9 mouse cellular contexts compared by ENCODE assay signal in genomic region chr10:61343950-61344349, GRCm38 (mm10). TPM values are rescaled to one million over a fixed set of nuclear protein-coding genes. Genes with fewer than 3 reads are reported as not detected.
A peak's percentile ranks its signal among the peaks of the same experiment; 100 is the strongest.
DNase-seq lines count a peak whose midpoint lies in the region; ATAC-seq and TF ChIP-seq lines count a peak whose summit lies in the region.
"Had no signal": no experiment of that assay in that cellular context is flagged by ENCODE, and none has a peak within 500 bp of the region (broad histone marks: within the 10 kb centered on the region; RNA-seq: fewer than 3 reads in every experiment).

No protein-coding gene starts in this region.

- TF ChIP-seq EP300 in liver, embryonic 14.5 days (IDR thresholded peaks at IDR 0.05; ENCODE audit: low read depth), result no peak

- no peak overlapping the region for H3K9ac ChIP-seq in kidney, embryonic 16.5 days (replicated peaks; ENCODE audit: low read length)
- H3K9ac ChIP-seq in liver, embryonic 14.5 days (replicated peaks), result no peak overlapping the region

- peaks cover 10% of the 10 kb centered on the region for H3K36me3 ChIP-seq in kidney, embryonic 16.5 days (ENCODE audit: insufficient read depth, low read length)
- H3K36me3 ChIP-seq in liver, embryonic 14.5 days (replicated peaks; ENCODE audit: control insufficient read depth, insufficient read depth, low read depth), result no peaks in the 10 kb centered on the region

- no peaks in the 10 kb centered on the region for H3K27me3 ChIP-seq in kidney, embryonic 16.5 days (ENCODE audit: insufficient read depth, low read length)
- no peaks in the 10 kb centered on the region for H3K27me3 ChIP-seq in liver, embryonic 14.5 days (ENCODE audit: control insufficient read depth, insufficient read depth, low read length)

- TF ChIP-seq CTCF in liver, embryonic 14.5 days (IDR thresholded peaks at IDR 0.05; ENCODE audit: low read depth), result peak; percentile 93

- ATAC-seq in kidney, embryonic 16.5 days (ENCODE audit: low FRiP score, low TSS enrichment), result no peak
- no peak for ATAC-seq in liver, embryonic 14.5 days (ENCODE audit: insufficient read depth)
- no peak for ATAC-seq in erythroid progenitor cell, adult 5-6 weeks (replicated peaks; ENCODE audit: low FRiP score, poor library complexity, severe bottlenecking)

- H3K9me3 ChIP-seq in kidney, embryonic 16.5 days (ENCODE audit: low read length), result no peaks in the 10 kb centered on the region
- H3K9me3 ChIP-seq in liver, embryonic 14.5 days (ENCODE audit: control insufficient read depth, low read length), result no peaks in the 10 kb centered on the region

- WGBS in kidney, embryonic 16.5 days, result 61% methylated on average over 8 of the region's 8 CpGs
- 32% methylated on average over 8 of the region's 8 CpGs for WGBS in liver, embryonic 14.5 days (ENCODE audit: insufficient replicate concordance)

- no peak overlapping the region for H3K4me3 ChIP-seq in kidney, embryonic 16.5 days (ENCODE audit: low read length)
- H3K4me3 ChIP-seq in liver, embryonic 14.5 days (ENCODE audit: insufficient read depth in 1 of 2, low read depth in 2 of 2, low read length in 2 of 2), result no peak overlapping the region

- H3K27ac ChIP-seq in kidney, embryonic 16.5 days (ENCODE audit: low read length), result no peak overlapping the region
- no peak overlapping the region for H3K27ac ChIP-seq in liver, embryonic 14.5 days

- H3K4me1 ChIP-seq in kidney, embryonic 16.5 days (ENCODE audit: insufficient read depth, low read length), result peaks cover 13% of the 10 kb centered on the region
- H3K4me1 ChIP-seq in liver, embryonic 14.5 days (replicated peaks; ENCODE audit: control insufficient read depth in 2 of 2, insufficient read depth in 2 of 2, low read length in 1 of 2), result peaks cover 0 to 1% of the 10 kb centered on the region in 2 experiments; a peak in 1 of 4 replicates

- no peak overlapping the region for H3K4me2 ChIP-seq in kidney, embryonic 16.5 days (replicated peaks; ENCODE audit: low read depth, low read length)
- no peak overlapping the region for H3K4me2 ChIP-seq in liver, embryonic 14.5 days (ENCODE audit: low read depth)

- peak; percentile 37 for DNase-seq in kidney, adult 11 months
- DNase-seq in adrenal gland, adult 18-20 months (ENCODE audit: low spot score in 2 of 2), result peak; percentile 61 to 78
- DNase-seq in embryo, embryonic 10.5 days (ENCODE audit: low spot score), result peak; percentile 72
- peak; percentile 60 for DNase-seq in kidney, postnatal 14 days
- DNase-seq in liver, embryonic 14.5 days (ENCODE audit: low read depth in 3 of 3, low spot score in 3 of 3), result peak; percentile 17 to 30 (median 23)
- peak; percentile 58 to 68 for DNase-seq in right cerebral cortex, adult 2 months (ENCODE audit: low spot score in 2 of 2)

RNA-seq across cellular contexts. Expression of gene Pald1, which starts 39.4 kb away (rescaled TPM):
- polyA plus RNA-seq in kidney, embryonic 16.5 days (2015; fragmentation: Nextera tagmentation; extraction: Ambion mirVana), result 39.5 and 40.2 TPM in 2 replicates
- total RNA-seq in adrenal gland, adult 18-20 months (2021), result 10 to 100 TPM; 17.3 to 31.1 TPM
- 3.5 and 4.4 TPM in 2 replicates for polyA plus RNA-seq in liver, embryonic 14.5 days (2012; rRNA removed)
- 3.8 and 4.0 TPM in 2 replicates for polyA plus RNA-seq in liver, embryonic 14.5 days (2014; fragmentation: Nextera tagmentation; extraction: Ambion mirVana)
- total RNA-seq in erythroid progenitor cell, adult 5-6 weeks (2015; ENCODE audit: low replicate concordance), result not detected in 2 replicates
- total RNA-seq in erythroid progenitor cell, adult 5-6 weeks (2017; ENCODE audit: low replicate concordance), result 0.39 TPM in 1 of 2 replicates, not detected in the other

RNA-seq across cellular contexts. Expression of gene Prf1, which starts 46.3 kb away (rescaled TPM):
- not detected in 2 replicates for polyA plus RNA-seq in kidney, embryonic 16.5 days (2015; fragmentation: Nextera tagmentation; extraction: Ambion mirVana)
- total RNA-seq in adrenal gland, adult 18-20 months (2021), result under 1 TPM; 0.30 to 0.67 TPM
- 0.02 TPM in 2 replicates for polyA plus RNA-seq in liver, embryonic 14.5 days (2012; rRNA removed)
- polyA plus RNA-seq in liver, embryonic 14.5 days (2014; fragmentation: Nextera tagmentation; extraction: Ambion mirVana), result not detected in 2 replicates
- not detected in 2 replicates for total RNA-seq in erythroid progenitor cell, adult 5-6 weeks (2015; ENCODE audit: low replicate concordance)
- not detected in 2 replicates for total RNA-seq in erythroid progenitor cell, adult 5-6 weeks (2017; ENCODE audit: low replicate concordance)
- polyA plus RNA-seq: neural tube, embryonic 14.5 days had no signal

Comparison
In these comparisons a context has a peak if more than half of its experiments do, and no peak if none do; other contexts are left out.
1. RNA of gene Pald1, which starts 39.4 kb away (total RNA-seq): 17.3 to 31.1 TPM in adrenal gland, adult 18-20 months; 0.39 TPM in erythroid progenitor cell, adult 5-6 weeks; every median in the first group is over 10 times any median in the second.
2. Peak in every context shown above with its lines, with median percentiles within 50 percentile points of each other: DNase-seq.